Mouse (Mus musculus): Measurements from ENCODE around the gene Gpd1.

DNA sequence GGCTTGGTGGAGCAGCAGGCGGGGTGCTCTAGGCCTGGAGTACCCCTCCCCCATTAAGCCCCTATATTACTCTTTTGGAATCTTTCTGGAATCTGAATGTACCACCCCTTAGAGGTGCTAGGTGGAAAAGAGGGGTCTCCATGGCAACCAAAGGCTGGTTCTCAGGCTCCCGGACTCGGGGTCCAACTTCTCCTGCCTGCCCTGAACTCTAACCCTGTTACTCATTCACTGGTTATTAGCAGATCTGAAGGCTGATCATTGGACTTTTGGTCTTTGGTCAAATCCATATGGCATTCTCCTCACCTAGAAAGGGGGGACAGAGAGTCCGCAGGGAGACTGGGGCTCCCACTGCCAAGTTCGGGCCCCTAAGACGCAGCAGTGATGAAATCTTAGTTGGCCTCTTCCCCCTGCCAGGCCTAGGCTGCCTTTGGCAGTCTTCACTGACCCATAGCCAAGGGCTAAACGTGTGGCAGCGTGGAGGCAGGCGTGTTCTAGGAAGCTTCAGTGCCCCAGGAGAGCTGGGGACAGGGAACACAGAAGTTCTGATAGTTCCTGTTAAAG is 1.2 kb downstream of the Gpd1 start:
- TF ChIP-seq POLR2A (IDR thresholded peaks at IDR 0.05; ENCODE audit: control insufficient read depth, extremely low read depth, insufficient read depth, low read length, poor library complexity), result no peak
- TF ChIP-seq CTCF (IDR thresholded peaks at IDR 0.05; ENCODE audit: borderline replicate concordance, control insufficient read depth, extremely low read depth, insufficient read depth, low read length, poor library complexity), result no peak

Measured in thymus, adult 2 months (tissue).